In genomic region chr2:32968024-32968614, GRCm38 (mm10) we compare ENCODE assay signal across 9 mouse cellular contexts. TPM values are rescaled to one million over a fixed set of nuclear protein-coding genes. Genes with fewer than 3 reads are reported as not detected.
DNase-seq lines count a peak whose midpoint lies in the region; ATAC-seq lines count a peak whose summit lies in the region.
"Had no signal": no experiment of that assay in that cellular context is flagged by ENCODE, and none has a peak within 500 bp of the region (broad histone marks: within the 10 kb centered on the region; RNA-seq: fewer than 3 reads in every experiment).

No protein-coding gene starts in this region.

- DNase-seq in heart, postnatal 36 days = no peak
- DNase-seq in gastrocnemius, postnatal 36 days = no peak
- DNase-seq in adrenal gland, adult 2 months = no peak
- no peak for DNase-seq in ovary, postnatal 10 days (ENCODE audit: low spot score)
- DNase-seq: right cerebral cortex, adult 18-20 months had no signal

- peak overlapping the region; percentile 96 for H3K27ac ChIP-seq in heart, embryonic 13.5 days (replicated peaks)
- peak overlapping the region; percentile 97; the same call in 1 of the 2 replicates for H3K27ac ChIP-seq in brown adipose tissue, adult 24 weeks (replicated peaks; ENCODE audit: low read depth, low read length)
- H3K27ac ChIP-seq in heart, embryonic 15.5 days = peak overlapping the region; percentile 99
- H3K27ac ChIP-seq in midbrain, embryonic 12.5 days (replicated peaks) = no peak overlapping the region

- peaks cover 64% of the 10 kb centered on the region for H3K4me1 ChIP-seq in heart, embryonic 13.5 days
- 0 out of 2 replicates have a peak, but pooled peaks cover 3% of the 10 kb centered on the region for H3K4me1 ChIP-seq in brown adipose tissue, adult 24 weeks (ENCODE audit: control insufficient read depth, insufficient read depth, insufficient read length, low read length)
- H3K4me1 ChIP-seq in heart, embryonic 15.5 days (replicated peaks) = peaks cover 61% of the 10 kb centered on the region
- H3K4me1 ChIP-seq in midbrain, embryonic 12.5 days = peaks cover 41% of the 10 kb centered on the region

- ATAC-seq in heart, embryonic 13.5 days (ENCODE audit: extremely low read depth, insufficient number of reproducible peaks, low FRiP score, low TSS enrichment) = no peak
- no peak for ATAC-seq in heart, embryonic 15.5 days (replicated peaks; ENCODE audit: insufficient number of reproducible peaks, insufficient read depth, low FRiP score, low read depth)
- ATAC-seq in midbrain, embryonic 12.5 days (ENCODE audit: low FRiP score, low read depth) = no peak

- peak overlapping the region; percentile 63 for H3K4me3 ChIP-seq in heart, embryonic 13.5 days
- peak overlapping the region; percentile 78; the same call in 1 of the 2 replicates for H3K4me3 ChIP-seq in brown adipose tissue, adult 24 weeks (ENCODE audit: insufficient read depth, low read depth, low read length)
- peak overlapping the region; percentile 62 for H3K4me3 ChIP-seq in heart, embryonic 15.5 days
- H3K4me3 ChIP-seq in midbrain, embryonic 12.5 days = no peak overlapping the region

- no peaks in the 10 kb centered on the region for H3K27me3 ChIP-seq in heart, embryonic 13.5 days (replicated peaks)
- no peaks in the 10 kb centered on the region for H3K27me3 ChIP-seq in heart, embryonic 15.5 days
- no peaks in the 10 kb centered on the region for H3K27me3 ChIP-seq in midbrain, embryonic 12.5 days

- H3K9me3 ChIP-seq in heart, embryonic 13.5 days = no peaks in the 10 kb centered on the region
- no peaks in the 10 kb centered on the region for H3K9me3 ChIP-seq in heart, embryonic 15.5 days (replicated peaks)
- no peaks in the 10 kb centered on the region for H3K9me3 ChIP-seq in midbrain, embryonic 12.5 days

- H3K36me3 ChIP-seq in heart, embryonic 13.5 days = peaks cover 29% of the 10 kb centered on the region
- H3K36me3 ChIP-seq in heart, embryonic 15.5 days = peaks cover 19% of the 10 kb centered on the region
- peaks cover 25% of the 10 kb centered on the region for H3K36me3 ChIP-seq in midbrain, embryonic 12.5 days

- peak overlapping the region; percentile 93 for H3K4me2 ChIP-seq in heart, embryonic 13.5 days
- peak overlapping the region; percentile 94 for H3K4me2 ChIP-seq in heart, embryonic 15.5 days
- peak overlapping the region; percentile 69 for H3K4me2 ChIP-seq in midbrain, embryonic 12.5 days (replicated peaks)

- intact Hi-C loops in heart, postnatal 36 days (cut with DNase I) = no loop called here
- intact Hi-C loops in gastrocnemius, postnatal 36 days (cut with DNase I) = no loop called here

- 82% methylated on average over 9 of the region's 9 CpGs for WGBS in heart, embryonic 13.5 days
- 78% methylated on average over 9 of the region's 9 CpGs for WGBS in heart, embryonic 15.5 days
- WGBS in midbrain, embryonic 12.5 days = 83% methylated on average over 9 of the region's 9 CpGs

- peak overlapping the region; percentile 85 for H3K9ac ChIP-seq in heart, embryonic 13.5 days
- peak overlapping the region; percentile 81; the same call in 1 of the 2 replicates for H3K9ac ChIP-seq in heart, embryonic 15.5 days
- no peak overlapping the region for H3K9ac ChIP-seq in midbrain, embryonic 12.5 days (replicated peaks)

RNA-seq across cellular contexts. Expression of gene Lrsam1, which starts 6.7 kb away (rescaled TPM):
- polyA plus RNA-seq in heart, embryonic 13.5 days (2015; fragmentation: Nextera tagmentation; extraction: Ambion mirVana) = 8.1 and 9.6 TPM in 2 replicates
- 10 to 100 TPM; 14.1 to 17.0 TPM for total RNA-seq in heart, postnatal 36 days (2021)
- polyA plus RNA-seq in brown adipose tissue, adult 24 weeks (2012; ENCODE audit: insufficient read depth, insufficient read length, missing spikeins) = 6.6 and 13.1 TPM in 2 replicates
- 8.3 and 9.3 TPM in 2 replicates for polyA plus RNA-seq in heart, embryonic 15.5 days (2015; fragmentation: Nextera tagmentation; extraction: Ambion mirVana)
- polyA plus RNA-seq in midbrain, embryonic 12.5 days (2016; fragmentation: Nextera tagmentation; extraction: Ambion mirVana) = 16.2 and 21.1 TPM in 2 replicates
- 1 to 10 TPM; 9.1 to 9.4 TPM for total RNA-seq in gastrocnemius, postnatal 36 days (2021)
- 10 to 100 TPM; 18.0 to 25.6 TPM for total RNA-seq in adrenal gland, adult 2 months (2021)
- polyA plus RNA-seq in adrenal gland, adult 2 months (2012; rRNA removed) = 24.8 and 26.0 TPM in 2 replicates

RNA-seq across cellular contexts. Expression of gene Rpl12, which starts 6.8 kb away (rescaled TPM):
- polyA plus RNA-seq in heart, embryonic 13.5 days (2015; fragmentation: Nextera tagmentation; extraction: Ambion mirVana) = 108 and 112 TPM in 2 replicates
- 10 to 100 TPM; 56.4 to 65.9 TPM for total RNA-seq in heart, postnatal 36 days (2021)
- polyA plus RNA-seq in brown adipose tissue, adult 24 weeks (2012; ENCODE audit: insufficient read depth, insufficient read length, missing spikeins) = 5.8 and 7.5 TPM in 2 replicates
- polyA plus RNA-seq in heart, embryonic 15.5 days (2015; fragmentation: Nextera tagmentation; extraction: Ambion mirVana) = 79.3 and 89.3 TPM in 2 replicates
- 108 and 111 TPM in 2 replicates for polyA plus RNA-seq in midbrain, embryonic 12.5 days (2016; fragmentation: Nextera tagmentation; extraction: Ambion mirVana)
- 10 to 100 TPM; 45.3 to 75.3 TPM for total RNA-seq in gastrocnemius, postnatal 36 days (2021)
- total RNA-seq in adrenal gland, adult 2 months (2021) = 100 to 1,000 TPM; 136 to 149 TPM
- 146 and 165 TPM in 2 replicates for polyA plus RNA-seq in adrenal gland, adult 2 months (2012; rRNA removed)

RNA-seq across cellular contexts. Expression of gene Slc2a8, which starts 13.8 kb away (rescaled TPM):
- 18.6 and 19.0 TPM in 2 replicates for polyA plus RNA-seq in heart, embryonic 13.5 days (2015; fragmentation: Nextera tagmentation; extraction: Ambion mirVana)
- 10 to 100 TPM; 18.3 to 26.7 TPM for total RNA-seq in heart, postnatal 36 days (2021)
- 13.1 and 15.2 TPM in 2 replicates for polyA plus RNA-seq in brown adipose tissue, adult 24 weeks (2012; ENCODE audit: insufficient read depth, insufficient read length, missing spikeins)
- 20.4 and 23.6 TPM in 2 replicates for polyA plus RNA-seq in heart, embryonic 15.5 days (2015; fragmentation: Nextera tagmentation; extraction: Ambion mirVana)
- 21.3 and 24.1 TPM in 2 replicates for polyA plus RNA-seq in midbrain, embryonic 12.5 days (2016; fragmentation: Nextera tagmentation; extraction: Ambion mirVana)
- total RNA-seq in gastrocnemius, postnatal 36 days (2021) = 1 to 10 TPM; 9.1 to 10.0 TPM
- total RNA-seq in adrenal gland, adult 2 months (2021) = 10 to 100 TPM; 14.1 to 23.9 TPM
- 525 and 573 TPM in 2 replicates for polyA plus RNA-seq in adrenal gland, adult 2 months (2012; rRNA removed)

Comparison
In these comparisons a context has a peak if more than half of its experiments do, and no peak if none do; other contexts are left out.
1. RNA of gene Slc2a8, which starts 13.8 kb away (polyA plus RNA-seq): 525 to 573 TPM in adrenal gland, adult 2 months; 21.3 to 24.1 TPM in midbrain, embryonic 12.5 days, 20.4 to 23.6 TPM in heart, embryonic 15.5 days, 18.6 to 19.0 TPM in heart, embryonic 13.5 days and 13.1 to 15.2 TPM in brown adipose tissue, adult 24 weeks; every median in the first group is over 10 times any median in the second.
2. Peak in every context shown above with its lines, with median percentiles within 50 percentile points of each other: H3K4me2 ChIP-seq.